Mouse (Mus musculus) megakaryocyte-erythroid progenitor cell, adult 5-6 weeks (primary cell): ENCODE results near the gene Zcchc24. TPM values are rescaled to one million over a fixed set of nuclear protein-coding genes. Genes with fewer than 3 reads are reported as not detected.
"Not testable (repeated sequence)": the region's sequence is repeated elsewhere in the genome, so short reads cannot be mapped to it uniquely, and the experiment has no call there.

Experiments used
- ATAC-seq: replicated peaks from 2 replicates; pipeline ENCODE4 v1.8.0; 2016; ENCODE audit warnings: mild to moderate bottlenecking, inconsistent platforms; ENCODE audit not compliant: severe bottlenecking, poor library complexity, low FRiP score, low TSS enrichment
- total RNA-seq, 2 experiments: library from RNA; stranded (forward) in 1 of 2; stranded (reverse) in 1 of 2; fragments of 200-1000, 215-1000 nt in 1 of 2; fragments of >200 nt in 1 of 2; fragmentation: Nextera tagmentation in 1 of 2; gene quantifications; 2 replicates each; pipeline ENCODE4 v1.2.3; 2014 to 2017

Zcchc24 gene
- total RNA-seq (2014; fragmentation: Nextera tagmentation) (1.3 and 1.4 TPM in 2 replicates), total RNA-seq (2017) (0.91 and 1.4 TPM in 2 replicates)

DNA sequence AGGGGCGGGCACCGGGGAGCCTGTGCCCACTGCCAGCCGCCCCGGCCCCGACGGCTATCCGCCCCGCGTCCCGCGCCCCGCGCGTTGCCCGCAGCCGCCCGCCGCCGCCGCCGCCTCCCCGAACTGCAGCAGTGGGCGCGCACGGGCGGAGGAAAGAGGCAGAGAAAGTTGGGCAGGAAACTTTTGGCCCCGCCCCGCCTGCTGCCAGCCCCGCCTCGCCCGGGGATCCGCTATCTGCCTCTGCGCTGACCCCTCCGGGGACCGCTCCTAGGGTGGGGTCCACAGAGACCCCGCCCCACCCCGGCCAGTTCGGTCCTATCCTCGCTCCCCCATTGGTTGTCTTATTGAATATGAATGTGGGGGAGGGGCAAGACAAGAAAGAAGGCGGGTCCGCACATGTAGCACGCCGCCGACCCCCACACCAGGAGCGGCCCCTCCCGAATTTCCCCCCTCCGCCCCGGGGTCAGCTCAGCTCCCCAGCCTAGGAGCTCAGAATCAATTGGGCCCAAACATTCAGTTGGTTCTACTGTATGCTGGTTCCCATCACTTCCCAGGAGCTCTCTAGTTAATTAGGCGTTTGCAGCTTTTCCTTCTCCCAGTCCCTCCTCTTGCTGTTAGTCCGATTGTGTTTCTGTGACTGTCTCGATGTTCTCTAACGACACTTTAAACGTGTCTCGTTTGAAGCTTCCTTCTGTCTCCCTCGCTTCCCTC is at the start of gene Zcchc24:
Gene Zcchc24, minus strand, starts transcription at position 125 of the 711 bp plus-strand sequence.
- peak; percentile 75 for ATAC-seq

DNA sequence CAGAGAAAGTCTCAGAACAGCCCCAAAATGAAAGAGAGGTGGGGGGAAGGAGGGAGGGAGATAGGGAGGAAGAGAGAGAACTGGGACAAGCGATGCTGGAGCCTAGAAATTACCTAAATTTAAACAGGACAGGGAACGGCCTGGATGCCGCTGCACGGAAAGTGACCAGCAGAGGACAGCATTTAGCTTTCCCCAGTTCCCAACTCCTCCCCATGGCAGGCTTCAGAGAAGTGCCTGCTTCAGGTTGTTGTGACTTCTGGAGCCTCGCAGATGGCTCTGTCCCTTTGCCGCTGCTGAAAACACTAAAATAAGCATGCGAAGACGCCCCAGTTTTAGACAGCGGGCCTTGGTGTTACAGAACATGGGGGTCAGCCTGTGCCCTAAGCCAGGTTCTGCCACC is 47.6 kb upstream of the Zcchc24 start:
- ATAC-seq: peak; percentile 90

DNA sequence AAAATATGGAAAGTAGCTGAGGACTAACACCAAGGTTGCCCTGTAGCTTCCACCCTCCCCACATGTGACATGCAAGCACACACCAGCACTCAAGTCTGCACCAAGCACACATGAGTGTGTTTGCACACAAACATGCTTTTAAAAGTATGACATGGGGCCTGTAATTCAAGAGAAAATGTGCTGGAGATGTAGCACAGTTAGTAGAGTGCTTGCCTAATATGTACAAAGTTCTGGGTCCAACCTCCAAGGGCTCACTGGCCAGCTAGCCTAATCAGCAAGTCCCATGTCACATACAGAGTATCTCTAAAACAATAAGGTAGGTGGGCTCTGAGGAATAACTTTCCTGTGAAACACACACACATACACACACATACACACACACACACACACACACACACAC is 45.3 kb upstream of the Zcchc24 start:
- no peak for ATAC-seq

DNA sequence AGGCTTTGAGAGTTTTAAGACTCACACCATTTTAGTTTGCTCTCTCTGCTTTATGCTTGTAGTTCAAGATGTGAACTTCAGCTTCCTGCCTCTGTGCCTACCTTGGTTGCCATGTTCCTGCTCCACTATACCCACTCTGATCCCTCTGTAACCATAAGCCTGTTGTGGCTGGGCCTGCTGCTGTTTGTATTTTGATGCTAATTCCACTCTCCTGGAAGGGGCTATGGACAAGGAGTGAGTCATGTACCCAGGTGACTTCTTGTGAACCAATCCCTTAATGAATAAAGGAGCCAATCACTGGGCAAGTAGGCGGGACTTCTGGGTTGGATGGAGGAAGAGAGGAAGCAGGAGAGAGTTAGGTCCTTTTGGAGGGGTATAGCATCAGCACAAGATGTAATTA is 42.2 kb upstream of the Zcchc24 start:
- ATAC-seq: not testable (repeated sequence)

DNA sequence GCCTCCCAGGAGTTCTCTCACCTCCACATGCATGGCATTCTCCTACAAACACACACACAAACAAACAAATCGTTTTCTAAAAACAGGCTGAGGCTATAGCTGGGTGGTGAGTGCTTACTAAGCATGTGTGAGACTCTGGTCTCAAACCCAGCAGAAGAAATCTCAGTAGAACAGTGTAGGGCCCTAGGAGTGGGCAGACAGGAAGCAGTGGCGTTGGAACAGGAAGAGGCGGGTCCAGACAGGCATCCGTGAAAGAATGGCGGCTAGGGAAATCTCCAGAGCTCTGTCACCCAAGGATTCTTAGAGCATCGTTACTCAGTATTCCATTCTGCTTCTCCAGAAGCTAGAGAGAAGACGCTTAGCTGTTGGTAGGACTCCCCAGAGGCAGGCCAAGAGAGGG is 37.7 kb upstream of the Zcchc24 start:
- no peak for ATAC-seq

DNA sequence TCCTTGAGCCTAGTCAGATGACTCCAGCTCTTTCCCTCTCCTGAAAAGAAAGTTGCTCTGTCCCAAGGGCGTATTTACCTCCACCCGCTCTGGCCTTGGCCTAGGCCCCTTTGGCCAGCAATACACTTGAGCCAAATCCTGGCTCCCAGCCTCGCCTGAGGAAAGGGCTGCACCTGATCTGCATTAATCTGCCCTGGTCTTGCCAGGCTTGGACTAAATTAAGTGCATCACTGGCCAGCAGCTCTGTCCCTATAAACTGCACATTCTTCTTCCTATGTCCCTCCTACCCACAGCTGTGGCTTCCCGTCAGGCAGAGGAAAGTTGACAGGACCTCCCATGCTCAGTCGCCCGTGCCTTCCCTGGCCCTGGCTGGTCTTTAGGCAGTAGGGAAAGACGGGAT is 37.0 kb upstream of the Zcchc24 start:
- ATAC-seq: no peak

DNA sequence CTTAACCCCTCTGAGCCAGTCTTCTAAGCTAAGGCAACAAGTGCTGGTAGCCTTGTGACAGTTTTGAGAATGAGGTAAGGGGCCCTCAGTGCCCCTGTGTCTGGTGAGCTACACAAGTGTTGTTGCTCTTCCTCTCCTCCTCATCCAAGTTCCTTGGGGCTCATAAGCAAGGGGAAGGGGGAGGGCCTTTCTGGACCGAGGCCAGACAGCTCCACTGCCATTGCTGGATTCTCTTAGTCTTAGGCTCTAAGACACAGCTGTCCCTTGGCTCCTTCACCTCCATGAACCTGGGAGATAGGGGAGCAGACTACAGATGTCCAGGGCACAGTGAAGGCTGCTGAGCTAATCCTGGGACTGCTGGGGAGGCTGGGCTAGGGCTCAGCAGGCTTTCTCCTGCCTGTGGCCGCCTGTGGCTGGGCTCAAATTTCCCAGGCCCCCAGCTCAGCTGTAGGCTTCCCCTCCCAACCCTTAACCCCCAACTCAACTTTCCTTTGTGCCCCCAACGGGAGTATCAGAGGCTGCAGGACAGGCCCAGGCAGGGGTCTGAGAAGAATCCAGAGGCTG is 34.5 kb upstream of the Zcchc24 start:
- ATAC-seq: no peak

DNA sequence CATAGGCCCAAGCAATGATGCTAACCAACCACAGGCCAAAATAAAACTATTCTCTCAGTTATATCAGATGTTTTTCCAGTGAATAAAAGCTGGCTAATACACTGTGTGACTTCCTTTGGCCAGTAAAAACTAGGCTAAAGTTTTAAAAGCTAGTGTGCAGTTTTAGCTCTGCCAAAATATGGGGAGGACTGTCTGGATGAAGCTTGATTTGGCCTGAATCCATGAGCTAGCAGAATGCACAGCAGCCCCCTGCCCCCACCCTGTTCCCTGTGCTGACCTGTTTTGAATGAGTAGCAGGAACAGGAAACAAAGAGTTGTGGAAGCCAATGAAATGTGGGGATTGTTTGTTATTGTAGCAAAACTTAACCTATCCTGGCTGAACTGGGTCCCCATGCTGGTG is 33.7 kb upstream of the Zcchc24 start:
- ATAC-seq: no peak

DNA sequence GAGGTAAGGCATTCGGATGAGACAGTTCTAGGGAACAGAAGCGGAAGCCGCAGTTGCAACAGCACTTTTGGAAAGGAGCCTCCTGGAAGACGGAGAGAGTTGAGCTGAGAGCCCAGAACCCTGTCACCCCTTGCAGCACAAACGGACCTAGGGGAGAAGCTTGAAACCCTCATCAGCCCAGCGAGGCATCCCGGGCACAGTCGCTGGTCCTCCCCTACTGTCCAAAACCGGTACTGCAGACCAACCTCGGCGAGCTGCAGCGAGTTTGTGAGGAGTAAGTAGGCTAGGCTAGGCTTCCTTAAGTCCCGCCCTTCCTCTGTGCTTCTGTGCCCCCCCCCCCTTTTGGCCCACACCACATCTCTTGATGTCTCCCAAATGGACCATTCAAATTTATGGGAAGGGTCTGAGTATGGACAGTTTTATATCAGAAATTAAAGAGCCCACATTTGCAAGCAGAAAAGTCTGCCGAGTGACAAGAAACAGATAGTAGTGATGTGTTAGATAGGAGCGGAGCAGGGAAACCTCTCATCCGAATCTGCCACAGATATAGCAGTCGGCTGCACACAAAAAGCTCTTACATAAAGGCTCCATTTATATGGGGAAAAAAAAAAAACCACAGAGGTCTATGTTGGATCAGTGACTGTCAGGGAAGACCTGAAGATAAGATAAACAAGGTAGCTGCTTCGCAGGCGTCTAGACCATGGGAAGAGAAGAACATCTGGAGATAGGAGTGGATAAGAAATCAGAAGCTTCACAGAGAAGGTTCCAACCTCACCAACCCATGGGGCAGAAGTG is 31.5 kb upstream of the Zcchc24 start:
- peak; percentile 93 for ATAC-seq

DNA sequence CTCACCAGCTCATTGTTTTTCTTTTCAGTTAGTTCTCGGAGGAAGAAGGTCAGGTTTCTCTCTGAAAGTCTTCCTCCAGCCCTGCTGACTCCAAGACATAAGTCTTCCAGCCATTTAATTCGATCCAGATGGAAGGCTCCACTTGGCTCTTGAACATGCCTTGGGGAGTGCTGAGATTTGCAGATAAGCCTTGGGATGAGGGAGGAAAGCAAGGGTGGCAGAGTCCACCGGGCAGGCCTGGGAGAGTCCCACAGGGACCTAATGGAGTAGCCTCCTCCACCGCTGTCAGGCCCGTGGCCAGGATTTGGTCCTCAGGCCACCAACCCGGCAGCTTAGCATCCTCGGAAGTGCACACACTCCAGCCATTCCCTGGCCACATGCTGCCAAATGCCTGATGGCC is 27.8 kb upstream of the Zcchc24 start:
- ATAC-seq: no peak

DNA sequence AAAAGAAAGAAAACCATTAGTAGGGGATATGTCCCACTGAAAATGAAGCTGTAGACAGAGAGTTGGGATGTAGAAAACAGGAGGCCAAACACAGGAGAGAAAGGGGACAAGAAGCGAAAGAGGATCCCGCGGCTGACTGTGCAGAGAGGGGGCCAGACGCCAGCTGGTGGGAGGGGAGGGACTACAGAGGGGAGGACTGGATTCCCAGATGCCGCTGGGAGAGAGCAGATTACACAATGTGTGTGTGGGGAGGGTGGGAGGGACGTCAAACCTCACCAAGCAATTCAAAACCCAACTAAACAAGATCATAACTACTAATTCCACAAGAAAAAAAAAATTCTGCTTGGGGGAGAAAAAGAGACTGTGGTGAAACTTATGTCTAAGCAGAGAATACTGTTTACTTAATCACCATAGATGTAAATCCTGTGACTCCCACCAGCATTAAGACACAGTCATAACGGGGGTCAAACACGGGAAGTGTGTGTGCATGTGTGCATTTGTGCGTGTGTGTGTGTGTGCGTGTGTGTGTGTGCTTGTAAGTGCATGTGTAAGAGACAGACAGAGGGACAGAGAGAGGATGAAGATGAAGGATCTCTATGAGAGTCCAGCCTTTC is 26.8 kb upstream of the Zcchc24 start:
- ATAC-seq: no peak

DNA sequence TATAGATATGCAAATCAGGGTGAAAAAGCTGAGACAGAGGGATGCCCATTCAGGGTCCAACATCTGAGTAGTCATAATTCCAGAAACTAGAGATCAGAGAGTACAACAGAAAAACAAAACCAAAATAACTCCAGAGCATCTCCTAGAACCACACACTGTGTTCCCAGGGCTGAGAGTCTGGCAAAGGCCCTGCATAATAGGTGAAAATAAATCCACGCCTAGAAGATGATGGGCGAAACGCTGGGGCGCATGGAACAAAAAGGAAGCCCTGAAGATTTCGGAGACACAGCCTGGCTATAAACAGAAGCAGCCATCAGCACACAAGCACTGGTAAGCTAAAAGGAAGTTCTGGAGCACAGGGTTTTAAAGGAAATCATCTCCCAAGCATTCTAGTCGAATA is 26.2 kb upstream of the Zcchc24 start:
- ATAC-seq: no peak

DNA sequence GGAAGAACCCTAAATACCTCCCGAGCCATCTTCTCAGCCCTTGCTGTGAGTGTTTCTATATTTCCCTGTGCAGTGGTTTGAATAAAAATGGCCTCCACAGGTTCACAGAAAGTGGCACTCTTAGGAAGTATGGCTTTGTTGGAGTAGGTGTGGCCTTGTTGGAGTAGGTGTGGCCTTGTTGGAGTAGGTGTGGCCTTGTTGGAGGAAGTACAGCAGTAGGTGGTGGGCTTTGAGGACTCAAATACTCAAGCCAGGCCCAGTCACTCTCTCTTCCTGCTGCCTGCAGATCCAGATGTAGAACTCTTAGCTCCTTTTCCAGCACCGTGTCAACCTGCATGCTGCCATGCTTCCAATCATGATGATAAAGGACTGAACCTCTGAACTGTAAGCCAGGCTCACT is 25.5 kb upstream of the Zcchc24 start:
- no peak for ATAC-seq

DNA sequence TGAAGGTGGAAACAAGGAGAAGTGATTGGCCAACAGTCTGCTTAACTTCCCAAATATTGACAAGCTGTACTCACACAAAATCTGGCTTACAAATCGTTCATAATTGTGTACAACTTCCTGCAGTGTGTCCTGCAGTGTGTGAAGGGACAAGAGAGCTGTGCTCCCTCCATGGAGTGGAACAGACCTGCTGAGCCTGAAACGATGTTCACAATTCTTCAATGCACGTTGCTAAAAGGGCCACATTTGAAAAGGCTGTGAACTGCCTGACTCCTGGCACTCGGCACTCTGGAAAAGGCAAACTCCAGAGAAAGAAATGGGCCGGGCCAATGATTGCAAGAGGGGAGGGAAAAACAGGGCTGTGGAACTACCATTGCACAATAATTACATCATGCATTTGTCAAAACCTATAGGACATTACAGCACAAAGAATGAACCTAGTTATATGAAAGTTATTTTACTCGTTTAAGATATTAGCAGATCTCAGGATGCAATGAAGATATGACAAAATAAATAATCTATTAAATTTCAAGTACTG is 22.0 kb upstream of the Zcchc24 start:
- ATAC-seq: no peak

DNA sequence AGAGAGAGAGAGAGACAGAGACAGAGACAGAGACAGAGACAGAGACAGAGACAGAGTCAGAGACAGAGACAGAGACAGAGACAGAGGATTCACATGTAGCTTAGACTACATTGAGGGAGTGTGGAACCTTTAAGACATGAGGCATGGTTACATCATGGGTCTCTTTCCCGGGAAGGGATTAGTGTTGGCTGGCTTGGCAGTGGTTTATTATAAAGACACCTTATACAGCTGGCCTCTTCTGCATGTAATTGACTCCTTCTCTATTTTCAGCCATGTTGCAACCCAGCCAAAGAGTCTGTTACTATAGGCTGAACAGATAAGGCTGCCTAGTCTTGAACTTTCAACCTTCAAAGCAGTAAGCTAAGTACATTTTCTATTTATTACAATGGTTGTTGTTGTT is 21.1 kb upstream of the Zcchc24 start:
- no peak for ATAC-seq

DNA sequence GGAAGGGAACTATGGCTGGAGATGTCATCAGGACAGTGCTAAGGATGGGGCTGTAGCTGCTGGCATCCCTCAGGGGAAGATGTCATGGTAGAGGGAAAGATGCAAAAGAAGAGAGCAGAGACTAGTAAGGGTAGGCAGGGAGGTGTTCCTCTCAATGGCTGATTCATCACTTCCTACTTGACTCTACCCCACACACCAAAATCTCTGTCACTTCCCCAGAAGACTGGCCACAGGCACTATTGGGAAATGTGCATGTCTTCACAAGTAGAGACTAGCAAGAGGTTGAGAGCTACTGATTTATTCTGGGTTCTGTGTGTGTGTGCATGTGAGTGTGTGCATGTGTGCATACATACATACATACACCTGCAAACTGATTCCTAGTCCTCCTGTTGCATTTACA is 20.4 kb upstream of the Zcchc24 start:
- ATAC-seq: no peak

DNA sequence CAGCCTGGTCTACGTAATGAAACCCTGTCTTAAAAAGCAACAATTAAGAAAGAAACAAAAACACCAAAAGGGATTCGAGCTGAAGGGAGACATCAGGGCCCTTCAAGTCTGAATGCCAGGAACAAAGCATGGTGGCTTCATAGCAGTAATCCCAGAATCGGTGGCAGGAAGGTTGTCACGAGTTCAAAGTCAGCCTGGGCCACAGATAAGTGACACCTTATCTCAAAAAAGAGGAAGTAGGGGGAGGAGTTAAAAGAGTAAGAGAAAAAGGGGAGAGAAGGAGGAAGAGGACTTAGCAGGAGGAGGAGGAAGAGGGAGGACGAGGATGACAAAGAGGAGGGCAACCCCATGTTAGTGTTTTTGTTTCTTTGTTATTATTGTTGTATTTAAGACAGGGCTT is 19.4 kb upstream of the Zcchc24 start:
- no peak for ATAC-seq

DNA sequence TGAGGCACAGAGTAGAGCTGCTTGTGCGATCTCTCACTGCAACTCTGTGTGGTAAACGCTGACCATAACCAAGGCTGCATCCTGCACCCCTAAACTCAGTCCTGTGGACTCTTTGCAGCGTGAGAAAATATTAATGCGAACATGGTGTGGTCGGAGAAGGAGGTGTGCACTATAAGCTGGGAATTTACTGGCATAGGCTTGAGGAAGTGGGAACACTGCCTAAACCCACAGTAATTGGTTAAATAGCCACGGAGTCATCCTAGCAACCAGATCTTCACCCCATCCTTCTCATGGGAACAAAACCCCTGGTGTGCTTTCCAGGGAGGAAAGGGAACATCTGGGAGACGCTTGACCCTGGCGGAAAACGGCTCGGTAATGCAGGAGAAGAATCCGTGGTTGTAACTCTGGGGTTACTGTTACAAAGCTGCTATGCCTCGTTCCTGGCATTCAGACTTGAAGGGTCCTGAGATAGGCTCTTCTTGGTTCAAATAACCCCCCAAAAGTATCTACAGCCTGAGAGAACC is 18.6 kb upstream of the Zcchc24 start:
- no peak for ATAC-seq

DNA sequence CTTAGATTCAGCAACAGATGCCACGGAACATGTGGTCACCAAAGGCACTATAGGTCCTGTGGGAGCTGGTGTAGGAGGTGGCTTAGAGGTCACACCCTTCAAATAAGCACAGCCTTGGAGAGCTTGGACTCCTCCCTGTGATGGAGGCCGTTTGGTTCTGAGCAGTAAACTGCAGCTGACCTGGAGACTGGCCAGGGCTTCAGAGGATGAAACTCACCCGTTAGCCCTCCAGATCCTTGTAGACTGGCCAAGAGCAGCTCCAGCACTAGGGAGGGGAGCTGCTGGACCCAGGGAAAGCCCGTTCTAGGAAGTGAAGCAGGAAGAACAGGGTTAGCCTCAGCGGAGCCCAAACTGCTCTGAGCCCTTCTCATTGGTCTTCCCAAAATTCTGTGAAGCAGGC is 18.1 kb upstream of the Zcchc24 start:
- no peak for ATAC-seq

DNA sequence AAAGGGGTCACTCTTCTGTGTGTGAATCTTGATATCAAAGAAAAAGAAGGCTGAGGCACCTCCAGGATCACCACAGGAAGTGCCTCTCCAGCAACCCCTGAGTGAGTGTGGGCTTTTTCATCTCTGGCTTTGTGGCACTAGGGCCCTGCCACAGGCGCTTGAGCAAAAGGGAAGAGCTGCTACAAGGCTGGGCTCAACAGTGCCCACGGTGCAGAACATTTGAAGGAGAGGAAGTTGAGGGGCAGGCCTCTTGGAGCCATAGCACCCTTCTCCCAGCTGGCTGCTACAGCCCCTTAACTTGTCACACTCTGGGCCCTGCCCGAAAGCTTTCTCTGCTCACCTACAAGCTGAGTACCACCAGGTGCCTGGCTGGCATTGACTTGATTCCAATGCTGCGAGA is 16.4 kb upstream of the Zcchc24 start:
- ATAC-seq: no peak
